Mouse (Mus musculus): ENCODE measurements around the gene Crygs. TPM values are rescaled to one million over a fixed set of nuclear protein-coding genes. Genes with fewer than 3 reads are reported as not detected.

Gene Crygs
- not detected in 2 replicates for polyA plus RNA-seq (2012; rRNA removed; ENCODE audit: low replicate concordance)

DNA sequence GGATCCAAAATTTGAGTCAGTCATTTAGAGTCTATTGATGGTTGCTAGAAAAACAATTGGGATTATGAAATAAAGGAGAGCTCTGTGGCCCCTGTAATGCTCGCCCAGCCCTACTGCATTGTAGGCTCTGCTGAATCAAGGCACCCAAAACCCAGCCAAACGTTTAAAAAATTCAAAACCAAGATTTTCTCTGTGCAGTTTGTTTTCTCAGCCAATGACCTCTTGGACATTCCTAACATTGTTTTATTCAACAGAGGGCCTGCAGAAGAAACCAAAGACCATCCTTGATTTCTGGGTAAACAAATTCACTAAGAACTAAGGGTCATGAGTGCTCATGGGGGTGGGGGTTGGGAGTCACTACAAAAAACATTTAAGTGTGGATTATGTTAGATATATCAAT lies at the start of gene Crygs:
Crygs (minus strand) TSS at position 101 of the 400 bp plus-strand sequence.

DNA sequence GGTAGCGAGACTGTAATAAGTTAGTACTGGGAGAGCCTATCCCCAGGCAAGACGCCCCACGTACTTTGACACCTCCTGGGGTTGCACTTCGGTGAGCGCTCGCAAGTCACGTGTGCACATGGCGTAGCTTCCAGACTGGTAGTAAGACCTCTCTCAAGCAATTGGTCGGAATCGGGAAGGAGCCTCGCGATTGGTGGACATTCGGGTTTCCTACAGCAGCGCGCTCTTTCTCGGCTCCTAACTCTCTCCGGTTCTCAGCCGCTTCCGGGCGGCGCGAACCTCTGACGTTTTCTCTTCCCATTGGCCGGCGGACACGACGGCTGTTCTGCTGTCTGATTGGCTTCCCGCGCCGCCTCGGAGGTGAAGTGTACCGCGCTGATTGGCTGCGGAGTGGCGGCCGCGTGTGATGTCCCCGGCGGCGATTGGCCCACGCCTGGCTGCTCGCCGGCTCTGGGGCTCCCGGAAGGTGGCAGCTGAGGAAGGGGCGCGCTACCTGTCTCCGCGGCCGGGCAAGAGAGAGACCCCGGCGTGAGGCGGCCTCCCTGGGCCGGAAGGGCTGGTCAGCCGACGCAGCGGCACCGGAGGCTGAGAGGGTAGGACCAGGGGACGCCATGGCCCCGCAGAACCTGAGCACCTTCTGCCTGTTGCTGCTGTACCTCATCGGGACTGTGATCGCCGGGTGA lies 46.2 kb upstream of the Crygs start, which contains the start of the genes Tbccd1 and Dnajb11:
Tbccd1 (minus strand) TSS at position 239 of the 683 bp plus-strand sequence.
Dnajb11 (plus strand) TSS at position 415 of the 683 bp plus-strand sequence.

Other genes with a start within 250 kb of the Crygs start
- 0.11 and 0.13 TPM in 2 replicates for gene Dgkg, start 154.4 kb downstream of the Crygs start, polyA plus RNA-seq (2012; rRNA removed; ENCODE audit: low replicate concordance)
- gene Tbccd1, start 46.1 kb upstream of the Crygs start, polyA plus RNA-seq (2012; rRNA removed; ENCODE audit: low replicate concordance), result 8.6 and 17.7 TPM in 2 replicates
- gene Dnajb11, start 46.3 kb upstream of the Crygs start, polyA plus RNA-seq (2012; rRNA removed; ENCODE audit: low replicate concordance), result 10.1 and 18.6 TPM in 2 replicates
- 0.27 and 41.7 TPM in 2 replicates for gene Ahsg, start 79.7 kb upstream of the Crygs start, polyA plus RNA-seq (2012; rRNA removed; ENCODE audit: low replicate concordance)
- gene Fetub, start 106.8 kb upstream of the Crygs start, polyA plus RNA-seq (2012; rRNA removed; ENCODE audit: low replicate concordance), result 0.33 and 1.5 TPM in 2 replicates
- 0.96 TPM in 1 of 2 replicates, not detected in the other for gene Hrg, start 139.5 kb upstream of the Crygs start, polyA plus RNA-seq (2012; rRNA removed; ENCODE audit: low replicate concordance)
- 0.39 and 2.0 TPM in 2 replicates for gene Kng2, start 217.9 kb upstream of the Crygs start, polyA plus RNA-seq (2012; rRNA removed; ENCODE audit: low replicate concordance)
- gene Kng1, start 246.3 kb upstream of the Crygs start, polyA plus RNA-seq (2012; rRNA removed; ENCODE audit: low replicate concordance), result 1.0 TPM in 1 of 2 replicates, not detected in the other

Data from mammary gland, adult 2 months (tissue).